Mouse (Mus musculus) bone marrow macrophage, adult 2 months (primary cell): ENCODE measurements at regions not wholly inside any gene's neighbourhood (a gene's known extent, or its start where the extent isn't known, plus 50 kb on each side); places are given as distances from the start of the nearest gene placed in this dataset.
A peak's percentile ranks its signal among the peaks of the same experiment; 100 is the strongest.

ENCODE experiments used
- H3K27ac ChIP-seq: 2 replicates; pipeline ENCODE4 v1.5.1; 2012; ENCODE audit warnings: low read depth, low read length; ENCODE audit not compliant: insufficient read depth
- H3K4me1 ChIP-seq: 2 replicates; pipeline ENCODE4 v1.6.1; 2012; ENCODE audit warnings: low read length; ENCODE audit not compliant: control insufficient read depth, insufficient read depth
- H3K4me3 ChIP-seq: 2 replicates; pipeline ENCODE4 v1.5.1; 2012; ENCODE audit warnings: mild to moderate bottlenecking, low read length, moderate library complexity; ENCODE audit not compliant: insufficient read depth
- CTCF ChIP-seq: IDR thresholded peaks from 2 replicates; pipeline ENCODE4 v1.5.1; 2012; ENCODE audit warnings: low read depth, mild to moderate bottlenecking, low read length, moderate library complexity
- POLR2A ChIP-seq: IDR thresholded peaks from 2 replicates; pipeline ENCODE4 v1.6.1; 2012; ENCODE audit warnings: mild to moderate bottlenecking, low read depth, low read length, borderline replicate concordance

- Histone ChIP-seq H3K27ac (no peak overlapping the region), H3K4me1 (peaks cover 5% of the 10 kb centered on the region; the same call in 1 of the 2 replicates), H3K4me3 (no peak overlapping the region)
- TF ChIP-seq CTCF (no peak), POLR2A (no peak)
Measured at GRCm38 (mm10) chr15:59138393-59139107, 249.5 kb downstream of the Gm49356 start.

GRCm38 (mm10) chr15:59141621-59142020 lies 252.5 kb downstream of the Gm49356 start:
- no peak overlapping the region for H3K27ac ChIP-seq
- TF ChIP-seq CTCF = no peak
- TF ChIP-seq POLR2A = no peak
- H3K4me3 ChIP-seq = no peak overlapping the region
- H3K4me1 ChIP-seq = peaks cover 12% of the 10 kb centered on the region

GRCm38 (mm10) chr15:59142481-59142880 lies 253.4 kb downstream of the Gm49356 start:
- H3K4me3 ChIP-seq = no peak overlapping the region
- no peak overlapping the region for H3K27ac ChIP-seq
- peaks cover 12% of the 10 kb centered on the region for H3K4me1 ChIP-seq
- no peak for TF ChIP-seq POLR2A
- no peak for TF ChIP-seq CTCF

GRCm38 (mm10) chr15:59143891-59144290 lies 254.8 kb downstream of the Gm49356 start:
- Histone ChIP-seq H3K4me3 (no peak overlapping the region), H3K4me1 (peaks cover 12% of the 10 kb centered on the region), H3K27ac (no peak overlapping the region)
- no peak for TF ChIP-seq CTCF
- no peak for TF ChIP-seq POLR2A

- Histone ChIP-seq H3K4me1 (peaks cover 12% of the 10 kb centered on the region), H3K27ac (peak overlapping the region; percentile 71), H3K4me3 (no peak overlapping the region)
- TF ChIP-seq POLR2A (no peak), CTCF (no peak)
Measured at GRCm38 (mm10) chr15:59145679-59146078, 256.6 kb downstream of the Gm49356 start.

- peak overlapping the region; percentile 71 for H3K27ac ChIP-seq
Measured at GRCm38 (mm10) chr15:59146111-59146510, 257.0 kb downstream of the Gm49356 start.

GRCm38 (mm10) chr15:59146586-59147085 lies 257.5 kb downstream of the Gm49356 start:
- Histone ChIP-seq H3K4me1 (peaks cover 12% of the 10 kb centered on the region), H3K27ac (no peak overlapping the region)

More at GRCm38 (mm10) chr15:59146111-59146510, 257.0 kb downstream of the Gm49356 start:
- Histone ChIP-seq H3K4me3 (no peak overlapping the region), H3K4me1 (peaks cover 12% of the 10 kb centered on the region)
- TF ChIP-seq POLR2A = no peak
- no peak for TF ChIP-seq CTCF

GRCm38 (mm10) chr15:59148531-59148930 lies 259.4 kb downstream of the Gm49356 start:
- H3K4me3 ChIP-seq = no peak overlapping the region
- peaks cover 8% of the 10 kb centered on the region for H3K4me1 ChIP-seq
- no peak overlapping the region for H3K27ac ChIP-seq
- TF ChIP-seq CTCF (no peak), POLR2A (no peak)

More at GRCm38 (mm10) chr15:59146586-59147085, 257.5 kb downstream of the Gm49356 start:
- no peak overlapping the region for H3K4me3 ChIP-seq
- no peak for TF ChIP-seq POLR2A
- TF ChIP-seq CTCF = no peak

GRCm38 (mm10) chr15:59151506-59151905 lies 262.4 kb downstream of the Gm49356 start:
- H3K4me3 ChIP-seq = no peak overlapping the region
- peaks cover 8% of the 10 kb centered on the region for H3K4me1 ChIP-seq
- no peak for TF ChIP-seq CTCF
- TF ChIP-seq POLR2A = no peak
- no peak overlapping the region for H3K27ac ChIP-seq

GRCm38 (mm10) chr15:59152786-59153388 lies 263.8 kb downstream of the Gm49356 start:
- H3K27ac ChIP-seq = no peak overlapping the region

More at GRCm38 (mm10) chr15:59152786-59153388, 263.8 kb downstream of the Gm49356 start:
- Histone ChIP-seq H3K4me3 (no peak overlapping the region), H3K4me1 (peaks cover 10% of the 10 kb centered on the region)
- TF ChIP-seq POLR2A (no peak), CTCF (no peak)
